Mouse (Mus musculus): ENCODE data around the gene Gorasp1.

Gene Gorasp1

GRCm38 (mm10) chr9:119937005-119937773 lies at the start of gene Gorasp1, which contains the start of gene Ttc21a:
Gene Gorasp1 (minus strand): TSS chr9:119937565.
Gene Ttc21a (plus strand): TSS chr9:119937606.
- ATAC-seq (ENCODE audit: low TSS enrichment), result peak; percentile 92

GRCm38 (mm10) chr9:119985881-119986574 lies 48.7 kb upstream of the Gorasp1 start:
- no peak for ATAC-seq (ENCODE audit: low TSS enrichment)

- no peak for ATAC-seq (ENCODE audit: low TSS enrichment)
Measured at GRCm38 (mm10) chr9:119984536-119985011, 47.2 kb upstream of the Gorasp1 start, which contains the start of gene Csrnp1. Gene Csrnp1 (minus strand): TSS chr9:119984658.

- peak; percentile 38 for ATAC-seq (ENCODE audit: low TSS enrichment)
Measured at GRCm38 (mm10) chr9:119983585-119984535, 46.5 kb upstream of the Gorasp1 start.

- ATAC-seq (ENCODE audit: low TSS enrichment), result no peak
Measured at GRCm38 (mm10) chr9:119982956-119983551, 45.7 kb upstream of the Gorasp1 start.

- ATAC-seq (ENCODE audit: low TSS enrichment), result no peak
Measured at GRCm38 (mm10) chr9:119982241-119982811, 45.0 kb upstream of the Gorasp1 start.

- ATAC-seq (ENCODE audit: low TSS enrichment), result peak; percentile 18
Measured at GRCm38 (mm10) chr9:119981183-119982179, 44.1 kb upstream of the Gorasp1 start.

GRCm38 (mm10) chr9:119980770-119981182 lies 43.4 kb upstream of the Gorasp1 start:
- no peak; the same call in 1 of the 2 replicates for ATAC-seq (ENCODE audit: low TSS enrichment)

GRCm38 (mm10) chr9:119979749-119980148 lies 42.4 kb upstream of the Gorasp1 start:
- ATAC-seq (ENCODE audit: low TSS enrichment), result no peak

- ATAC-seq (ENCODE audit: low TSS enrichment), result peak; percentile 52
Measured at GRCm38 (mm10) chr9:119978811-119979441, 41.6 kb upstream of the Gorasp1 start.

- no peak for ATAC-seq (ENCODE audit: low TSS enrichment)
Measured at GRCm38 (mm10) chr9:119978151-119978810, 40.9 kb upstream of the Gorasp1 start.

- no peak for ATAC-seq (ENCODE audit: low TSS enrichment)
Measured at GRCm38 (mm10) chr9:119977557-119978060, 40.2 kb upstream of the Gorasp1 start.

GRCm38 (mm10) chr9:119976704-119977556 lies 39.6 kb upstream of the Gorasp1 start:
- ATAC-seq (ENCODE audit: low TSS enrichment), result no peak

- ATAC-seq (ENCODE audit: low TSS enrichment), result no peak
Measured at GRCm38 (mm10) chr9:119975286-119975685, 37.9 kb upstream of the Gorasp1 start.

GRCm38 (mm10) chr9:119974609-119975008 lies 37.2 kb upstream of the Gorasp1 start:
- ATAC-seq (ENCODE audit: low TSS enrichment), result no peak

- ATAC-seq (ENCODE audit: low TSS enrichment), result no peak
Measured at GRCm38 (mm10) chr9:119973869-119974520, 36.6 kb upstream of the Gorasp1 start.

GRCm38 (mm10) chr9:119973281-119973680 lies 35.9 kb upstream of the Gorasp1 start:
- ATAC-seq (ENCODE audit: low TSS enrichment), result no peak

Data from frontal cortex, adult (tissue).